Mouse (Mus musculus) forebrain, embryonic 15.5 days (tissue): ENCODE data around the gene Ppp2r5c. TPM values are rescaled to one million over a fixed set of nuclear protein-coding genes. Genes with fewer than 3 reads are reported as not detected.

Source experiments
- ATAC-seq: fragments of 200-750 bp; cut with Nextera tagmentation; replicated peaks from 2 replicates; pipeline ENCODE4 v1.8.0; 2017; ENCODE audit warnings: mild to moderate bottlenecking, moderate TSS enrichment, moderate library complexity
- H3K27ac ChIP-seq: fragments of 300-500 bp; sonication (generic); replicated peaks from 2 replicates; pipeline ENCODE4 v1.5.1; 2015; ENCODE audit warnings: mild to moderate bottlenecking, inconsistent platforms
- H3K27me3 ChIP-seq: fragments of 300-500 bp; sonication (generic); 2 replicates; pipeline ENCODE4 v1.6.1; 2015; ENCODE audit warnings: inconsistent platforms
- H3K36me3 ChIP-seq: fragments of 300-500 bp; sonication (generic); 2 replicates; pipeline ENCODE4 v1.6.1; 2015; ENCODE audit warnings: mild to moderate bottlenecking, inconsistent platforms
- H3K4me1 ChIP-seq: fragments of 300-500 bp; sonication (generic); 2 replicates; pipeline ENCODE4 v1.6.1; 2015; ENCODE audit warnings: inconsistent platforms
- H3K4me2 ChIP-seq: fragments of 300-500 bp; sonication (generic); replicated peaks from 2 replicates; pipeline ENCODE4 v1.6.1; 2015; ENCODE audit warnings: mild to moderate bottlenecking, inconsistent platforms
- H3K4me3 ChIP-seq: fragments of 300-500 bp; sonication (generic); 2 replicates; pipeline ENCODE4 v1.5.1; 2015; ENCODE audit warnings: mild to moderate bottlenecking, inconsistent platforms
- H3K9ac ChIP-seq: fragments of 300-500 bp; sonication (generic); replicated peaks from 2 replicates; pipeline ENCODE4 v1.6.1; 2015; ENCODE audit warnings: mild to moderate bottlenecking, inconsistent platforms
- H3K9me3 ChIP-seq: fragments of 300-500 bp; sonication (generic); 2 replicates; pipeline ENCODE4 v1.6.1; 2016; ENCODE audit warnings: inconsistent platforms
- WGBS: fragments of 180-500 bp; shearing (Covaris S2); methylation state at CpG from one replicate; pipeline ENCODE4 v1.1.7; 2015; ENCODE audit warnings: mixed read lengths; 5-methylcytosine and 5-hydroxymethylcytosine counted together
- polyA plus RNA-seq: library from polyadenylated mRNA; unstranded; fragments of >200 nt; fragmentation: Nextera tagmentation; extraction: Ambion mirVana; gene quantifications from 2 replicates; pipeline ENCODE4 v1.2.1, GENCODE M21; 2015

Ppp2r5c gene
- polyA plus RNA-seq, 1 experiment from 2014 or later, result 137 TPM

DNA sequence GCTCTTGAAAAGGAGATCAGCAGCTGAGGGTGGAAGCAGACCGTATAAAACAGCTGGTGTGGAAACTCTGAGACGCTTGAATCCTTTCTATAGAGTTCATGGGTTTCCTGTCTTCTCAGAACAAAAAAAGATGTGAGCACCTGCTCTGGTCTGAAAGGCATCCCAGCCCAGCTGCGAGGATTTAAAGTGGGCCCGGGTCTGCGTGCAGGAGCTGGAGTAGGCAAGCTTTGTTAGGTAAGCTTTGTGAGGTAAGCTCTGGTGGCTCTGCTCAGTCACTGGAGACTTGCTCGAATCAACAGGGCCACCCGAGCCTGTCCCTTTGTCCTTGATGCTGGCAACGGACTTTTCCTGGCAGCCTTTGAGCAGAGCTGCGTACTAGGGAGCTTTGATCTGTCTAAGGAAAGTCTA, 31.7 kb downstream of the Ppp2r5c start:
- ATAC-seq, result no peak
- no peak overlapping the region for H3K4me3 ChIP-seq
- H3K27ac ChIP-seq, result no peak overlapping the region
- no peaks in the 10 kb centered on the region for H3K27me3 ChIP-seq
- H3K4me1 ChIP-seq, result no peaks in the 10 kb centered on the region
- no peaks in the 10 kb centered on the region for H3K36me3 ChIP-seq
- H3K4me2 ChIP-seq, result no peak overlapping the region
- H3K9me3 ChIP-seq, result no peaks in the 10 kb centered on the region
- WGBS, result 75% methylated on average over 9 of the region's 9 CpGs
- H3K9ac ChIP-seq, result no peak overlapping the region

DNA sequence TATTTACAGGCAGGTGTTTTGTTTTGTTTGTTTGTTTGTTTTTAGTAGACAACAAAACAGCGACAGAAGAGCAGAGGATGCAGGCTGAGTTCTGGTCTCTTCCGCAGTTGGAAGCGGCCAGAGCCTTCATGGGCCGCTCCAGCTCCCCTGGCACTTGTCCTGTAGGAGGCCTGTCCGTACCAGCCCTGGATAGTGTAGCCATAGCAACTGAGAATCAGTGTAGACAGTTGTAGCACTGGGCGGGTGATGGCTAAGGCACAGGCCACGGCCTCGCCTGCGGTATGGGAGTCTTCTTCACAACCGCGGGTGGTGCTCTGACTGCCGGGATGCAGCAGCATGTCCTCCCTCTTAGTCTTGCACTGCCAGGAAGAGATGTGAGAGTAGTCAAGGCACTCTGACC, 32.3 kb downstream of the Ppp2r5c start:
- Histone ChIP-seq H3K9ac (no peak overlapping the region), H3K36me3 (no peaks in the 10 kb centered on the region), H3K4me3 (no peak overlapping the region), H3K4me1 (peaks cover 4% of the 10 kb centered on the region; the same call in 1 of the 2 replicates), H3K9me3 (no peaks in the 10 kb centered on the region), H3K27ac (no peak overlapping the region), H3K27me3 (no peaks in the 10 kb centered on the region), H3K4me2 (no peak overlapping the region)
- WGBS, result 88% methylated on average over 12 of the region's 12 CpGs
- ATAC-seq, result no peak

DNA sequence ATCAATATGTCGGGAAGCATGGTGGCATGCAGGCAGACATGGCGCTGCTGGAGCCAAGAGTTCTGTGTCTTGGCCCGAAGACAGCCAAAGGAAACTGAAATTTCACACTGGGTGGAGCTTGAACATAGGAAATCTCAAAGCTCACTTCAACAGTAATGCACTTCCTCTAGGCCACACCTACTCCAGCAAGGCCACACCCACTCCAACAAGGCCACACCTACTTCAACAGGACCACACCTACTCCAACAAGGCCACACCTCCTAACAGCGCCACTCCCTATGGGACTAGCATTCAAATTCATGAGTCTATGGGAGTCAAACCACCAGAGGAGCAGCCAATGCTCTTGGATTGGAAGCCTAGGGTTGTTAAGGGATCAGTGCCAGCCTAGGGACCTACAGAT, 33.8 kb downstream of the Ppp2r5c start:
- no peaks in the 10 kb centered on the region for H3K36me3 ChIP-seq
- no peak overlapping the region for H3K4me3 ChIP-seq
- H3K9ac ChIP-seq, result no peak overlapping the region
- no peak overlapping the region for H3K4me2 ChIP-seq
- H3K4me1 ChIP-seq, result peaks cover 12% of the 10 kb centered on the region
- no peaks in the 10 kb centered on the region for H3K27me3 ChIP-seq
- 85% methylated on average over 4 of the region's 4 CpGs for WGBS
- no peak for ATAC-seq
- no peak overlapping the region for H3K27ac ChIP-seq
- no peaks in the 10 kb centered on the region for H3K9me3 ChIP-seq

DNA sequence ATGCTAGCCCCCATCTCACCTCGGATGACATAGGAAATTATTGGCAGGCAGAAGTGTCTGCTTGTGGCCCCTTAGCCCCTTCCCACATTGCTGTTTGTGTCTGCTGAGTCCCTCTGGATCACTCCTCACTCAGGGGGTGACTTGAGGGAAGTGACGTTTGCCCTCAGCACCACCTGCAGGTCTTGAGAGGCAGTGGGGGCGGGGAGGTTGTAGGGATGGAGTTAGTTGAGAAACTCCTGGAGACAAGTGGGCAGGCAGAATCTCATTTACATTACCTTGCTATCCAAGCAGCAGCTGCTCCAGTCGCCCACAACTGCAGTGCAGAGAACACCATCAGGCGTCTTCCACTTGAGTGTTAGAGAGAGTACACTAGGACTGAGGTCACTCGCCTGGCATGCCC, 36.8 kb downstream of the Ppp2r5c start:
- Histone ChIP-seq H3K27me3 (no peaks in the 10 kb centered on the region), H3K27ac (no peak overlapping the region), H3K9ac (no peak overlapping the region), H3K4me1 (peaks cover 38% of the 10 kb centered on the region), H3K4me3 (no peak overlapping the region), H3K4me2 (no peak overlapping the region), H3K9me3 (no peaks in the 10 kb centered on the region), H3K36me3 (no peaks in the 10 kb centered on the region)
- 34% methylated on average over 6 of the region's 6 CpGs for WGBS
- no peak for ATAC-seq

DNA sequence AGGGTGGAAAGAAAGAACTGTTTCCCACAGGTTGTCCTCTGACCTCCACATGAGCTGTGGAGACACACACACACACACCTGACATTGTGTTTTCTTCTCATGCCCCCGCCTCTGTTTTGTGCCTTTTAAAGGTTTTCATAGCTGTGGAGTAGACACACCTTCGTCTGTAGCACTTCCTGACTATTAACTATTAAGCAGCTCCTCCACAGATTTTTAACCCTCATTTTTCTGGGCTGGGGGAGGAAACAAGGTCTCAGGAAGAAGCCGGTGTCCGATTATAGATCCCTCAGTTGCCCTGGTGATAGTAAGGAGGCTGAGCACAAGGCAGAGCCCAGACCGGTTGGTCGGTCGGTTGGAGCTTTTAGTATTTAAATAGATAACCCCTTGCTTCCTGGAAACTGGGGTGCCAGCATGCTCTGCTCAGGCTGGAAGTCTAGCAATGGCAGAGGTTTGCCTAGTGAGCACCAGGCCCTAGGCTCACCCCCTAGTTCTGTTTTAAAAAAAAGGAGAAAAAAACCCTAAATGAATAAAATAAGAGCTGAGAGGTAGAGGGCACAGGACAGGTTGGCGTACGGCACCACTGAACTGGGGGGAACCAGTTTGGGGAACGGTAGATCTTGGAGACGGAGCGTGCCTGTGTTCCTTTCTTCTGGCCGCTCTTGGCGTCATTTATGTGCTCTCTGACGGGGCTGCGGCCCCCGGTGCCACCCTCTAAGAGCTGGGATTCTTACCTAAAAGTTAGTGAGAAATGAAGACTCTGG, 38.1 kb downstream of the Ppp2r5c start:
- peak overlapping the region; percentile 75 for H3K4me2 ChIP-seq
- H3K27me3 ChIP-seq, result no peaks in the 10 kb centered on the region
- 3% methylated on average over 17 of the region's 17 CpGs for WGBS
- H3K4me3 ChIP-seq, result peak overlapping the region; percentile 61
- H3K9ac ChIP-seq, result peak overlapping the region; percentile 69
- peak; percentile 47 for ATAC-seq
- no peaks in the 10 kb centered on the region for H3K9me3 ChIP-seq
- peaks cover 41% of the 10 kb centered on the region for H3K4me1 ChIP-seq
- peaks cover 2% of the 10 kb centered on the region; the same call in 1 of the 2 replicates for H3K36me3 ChIP-seq
- peak overlapping the region; percentile 94 for H3K27ac ChIP-seq

DNA sequence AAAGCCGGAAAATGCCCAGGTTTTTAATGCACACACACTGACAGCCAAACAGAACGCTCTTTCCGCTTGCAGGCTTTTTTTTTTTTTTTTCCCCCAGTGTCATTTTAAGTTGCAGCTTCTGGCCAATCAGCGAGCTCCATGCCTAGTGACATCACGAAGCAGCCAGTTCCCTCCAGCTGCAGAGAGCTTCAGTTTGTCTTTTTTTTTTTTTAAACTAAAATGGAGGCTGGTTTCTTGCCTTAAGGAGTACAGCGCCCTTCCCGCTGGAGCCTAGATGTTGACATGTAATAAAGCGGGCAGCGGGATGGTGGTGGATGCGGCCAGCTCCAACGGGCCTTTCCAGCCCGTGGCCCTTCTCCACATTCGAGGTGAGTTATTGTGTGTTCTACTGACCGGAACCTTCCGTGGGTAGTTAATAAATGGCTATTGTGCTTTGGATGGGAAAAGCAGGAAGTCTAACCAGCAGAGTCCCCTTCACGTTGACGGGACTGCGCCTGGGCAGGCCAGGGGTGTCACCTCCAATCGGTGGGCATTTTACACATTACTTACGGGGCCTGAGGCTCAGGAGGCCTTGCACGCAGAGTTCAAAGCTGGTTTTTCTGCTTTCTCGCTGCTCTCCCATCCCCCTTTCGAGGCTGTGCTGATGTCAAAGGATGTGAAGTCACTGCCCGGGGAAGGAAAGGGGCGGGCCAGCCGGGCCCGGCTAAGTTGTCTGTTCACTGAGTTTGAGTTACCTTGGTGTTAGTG, 38.8 kb downstream of the Ppp2r5c start:
- WGBS, result 0% methylated on average over 27 of the region's 27 CpGs
- Histone ChIP-seq H3K4me2 (peak overlapping the region; percentile 75), H3K9ac (peak overlapping the region; percentile 69), H3K36me3 (peaks cover 6% of the 10 kb centered on the region; the same call in 1 of the 2 replicates), H3K27ac (peak overlapping the region; percentile 94), H3K9me3 (no peaks in the 10 kb centered on the region), H3K27me3 (no peaks in the 10 kb centered on the region), H3K4me3 (peak overlapping the region; percentile 61), H3K4me1 (peaks cover 41% of the 10 kb centered on the region)
- ATAC-seq, result peak; percentile 84

DNA sequence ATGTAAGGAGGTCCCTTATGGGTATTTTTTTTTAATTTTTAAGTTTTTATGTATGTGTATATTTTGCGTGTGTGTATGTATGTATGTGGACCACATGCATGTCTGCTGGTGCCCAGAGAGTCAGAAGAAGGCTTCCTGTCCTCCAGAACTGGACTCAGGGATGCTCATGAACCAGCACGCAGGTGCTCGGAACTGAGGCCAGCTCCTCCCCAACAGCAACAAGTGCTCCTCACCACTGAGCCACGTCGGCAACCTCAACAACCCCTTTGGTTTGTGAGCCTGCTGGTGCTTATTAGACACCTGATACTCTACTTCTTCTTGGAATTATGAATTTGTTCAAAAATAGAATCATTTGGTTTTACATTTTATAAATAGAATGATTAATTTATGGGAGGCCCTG, 39.9 kb downstream of the Ppp2r5c start:
- Histone ChIP-seq H3K4me3 (peak overlapping the region; percentile 61), H3K27me3 (no peaks in the 10 kb centered on the region), H3K4me1 (peaks cover 41% of the 10 kb centered on the region), H3K27ac (peak overlapping the region; percentile 94; the same call in 1 of the 2 replicates), H3K9ac (no peak overlapping the region), H3K4me2 (peak overlapping the region; percentile 75), H3K9me3 (no peaks in the 10 kb centered on the region), H3K36me3 (peaks cover 6% of the 10 kb centered on the region; the same call in 1 of the 2 replicates)
- WGBS, result 86% methylated on average over 5 of the region's 5 CpGs
- ATAC-seq, result no peak

DNA sequence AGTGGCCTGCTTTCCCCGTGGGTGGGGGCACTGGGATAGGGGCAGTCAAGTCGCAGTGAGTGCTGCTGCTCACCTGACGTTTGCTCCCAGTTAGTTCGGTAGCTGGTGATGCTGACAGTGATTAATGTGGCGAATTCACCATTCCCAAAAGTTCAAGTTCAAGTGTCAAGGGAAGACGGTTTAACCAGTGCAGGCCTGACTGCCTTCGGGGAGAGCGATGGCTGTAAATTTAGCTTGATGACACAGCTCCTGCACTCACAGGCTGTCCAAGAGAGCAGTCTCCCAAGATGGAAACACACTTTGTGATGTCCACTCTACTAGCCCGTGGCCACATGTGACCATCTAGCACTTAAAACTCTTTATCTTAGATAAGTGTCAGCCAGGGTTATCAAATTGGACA, 41.1 kb downstream of the Ppp2r5c start:
- Histone ChIP-seq H3K9ac (no peak overlapping the region), H3K36me3 (peaks cover 6% of the 10 kb centered on the region; the same call in 1 of the 2 replicates), H3K27ac (no peak overlapping the region), H3K4me3 (no peak overlapping the region), H3K27me3 (no peaks in the 10 kb centered on the region), H3K9me3 (no peaks in the 10 kb centered on the region), H3K4me2 (no peak overlapping the region), H3K4me1 (peaks cover 41% of the 10 kb centered on the region)
- no peak for ATAC-seq
- 83% methylated on average over 9 of the region's 9 CpGs for WGBS

DNA sequence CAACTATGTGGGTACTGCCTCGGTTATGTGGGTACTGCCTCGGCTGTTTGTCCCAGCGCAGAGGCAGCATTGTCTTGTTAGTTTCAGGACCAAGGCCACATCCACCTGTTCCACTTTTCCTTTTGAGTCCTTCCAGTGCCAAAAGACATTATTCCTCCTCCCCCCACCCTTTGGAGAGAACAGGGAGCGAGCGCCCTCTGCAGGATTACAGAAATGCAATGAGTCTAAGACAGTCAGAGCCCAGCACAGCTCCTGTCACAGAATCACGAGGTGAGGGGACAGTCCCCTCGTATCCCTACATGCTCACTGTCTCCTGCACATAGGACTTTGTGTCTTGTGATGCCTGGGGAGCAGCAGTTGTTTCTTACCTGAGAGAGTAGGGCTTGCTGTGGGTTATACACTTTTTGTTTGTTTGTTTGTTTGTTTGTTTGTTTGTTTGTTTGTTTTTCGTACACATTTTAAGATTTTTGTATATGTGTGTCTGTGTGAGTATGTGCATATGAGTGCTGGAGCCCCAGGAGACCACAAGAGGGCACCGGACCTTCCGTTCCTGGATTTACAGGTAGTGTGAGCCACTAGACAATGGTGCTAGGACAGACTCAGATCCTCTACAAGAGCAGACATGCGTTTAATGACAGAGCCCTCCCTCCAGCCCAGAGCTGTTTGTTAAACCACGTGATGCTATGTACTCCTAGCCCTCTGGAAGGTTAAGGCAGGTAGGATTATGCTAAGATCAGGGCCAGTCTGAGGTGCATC, 43.2 kb downstream of the Ppp2r5c start:
- no peak for ATAC-seq
- H3K27ac ChIP-seq, result no peak overlapping the region
- no peak overlapping the region for H3K4me3 ChIP-seq
- H3K9me3 ChIP-seq, result no peaks in the 10 kb centered on the region
- no peak overlapping the region for H3K9ac ChIP-seq
- H3K4me1 ChIP-seq, result peaks cover 29% of the 10 kb centered on the region
- no peak overlapping the region for H3K4me2 ChIP-seq
- peaks cover 6% of the 10 kb centered on the region; the same call in 1 of the 2 replicates for H3K36me3 ChIP-seq
- H3K27me3 ChIP-seq, result no peaks in the 10 kb centered on the region
- 95% methylated on average over 12 of the region's 12 CpGs for WGBS

DNA sequence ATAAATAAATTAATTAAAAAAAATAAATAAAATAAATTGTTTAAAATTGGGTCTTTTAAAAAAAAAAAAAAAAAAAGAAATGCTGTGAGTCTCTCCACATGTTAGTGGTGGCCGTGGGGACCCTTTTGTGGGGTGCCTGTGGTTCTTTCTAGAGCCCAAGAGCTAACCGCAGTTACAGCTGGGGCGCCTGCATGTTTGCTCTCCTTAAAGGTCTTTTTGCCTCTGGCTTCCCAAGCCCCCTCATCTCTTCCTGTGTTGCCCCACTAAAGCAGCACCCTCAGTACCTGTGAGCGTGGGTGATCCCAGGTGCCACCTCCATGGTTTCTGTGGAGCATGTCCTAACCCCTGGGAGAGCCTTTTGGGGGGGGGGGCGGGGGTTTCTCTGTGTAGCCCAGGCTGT, 45.5 kb downstream of the Ppp2r5c start:
- no peak overlapping the region for H3K4me2 ChIP-seq
- H3K9me3 ChIP-seq, result no peaks in the 10 kb centered on the region
- no peak overlapping the region for H3K9ac ChIP-seq
- H3K4me1 ChIP-seq, result peaks cover 15% of the 10 kb centered on the region
- 95% methylated on average over 5 of the region's 5 CpGs for WGBS
- no peak overlapping the region for H3K4me3 ChIP-seq
- ATAC-seq, result no peak
- no peaks in the 10 kb centered on the region for H3K27me3 ChIP-seq
- peaks cover 6% of the 10 kb centered on the region; the same call in 1 of the 2 replicates for H3K36me3 ChIP-seq
- no peak overlapping the region for H3K27ac ChIP-seq

DNA sequence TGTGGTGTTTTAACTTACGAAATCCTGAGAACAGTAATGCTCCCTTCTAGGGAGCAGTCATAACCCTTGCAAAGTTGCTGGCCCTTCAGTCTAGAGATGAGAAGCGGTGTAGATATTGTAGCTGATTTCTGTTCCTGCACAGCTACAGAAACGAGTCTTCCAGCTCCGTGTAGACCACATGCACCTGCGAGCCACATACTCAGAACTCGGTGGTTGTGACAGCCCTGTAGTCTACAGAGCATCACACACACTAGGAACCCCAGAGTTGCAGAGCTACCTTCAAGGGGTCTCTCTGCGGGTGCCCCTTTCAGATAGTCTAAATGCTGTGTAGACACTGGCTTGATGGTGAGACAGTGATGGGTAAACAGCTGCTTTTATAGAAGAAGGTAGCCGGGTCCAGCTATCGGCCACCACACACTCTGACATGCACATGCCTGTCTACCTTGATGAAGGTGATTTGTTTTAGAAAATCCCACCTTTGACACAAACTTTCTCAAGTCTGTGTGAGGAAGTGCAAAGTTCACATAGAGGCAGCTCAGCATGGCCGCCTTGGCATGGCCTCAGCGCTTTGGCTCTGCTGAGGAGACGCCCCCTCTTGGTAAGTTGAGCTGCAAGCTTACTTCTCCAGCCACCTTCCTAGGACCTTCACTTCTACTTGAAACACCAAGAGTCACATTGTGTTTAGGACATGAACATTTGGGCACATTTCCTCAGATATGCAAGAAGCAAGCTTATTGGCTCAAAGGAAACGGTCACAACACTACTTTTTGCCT, 46.9 kb downstream of the Ppp2r5c start:
- Histone ChIP-seq H3K9me3 (no peaks in the 10 kb centered on the region), H3K9ac (no peak overlapping the region), H3K4me1 (0 out of 2 replicates have a peak, but pooled peaks cover 3% of the 10 kb centered on the region), H3K27ac (no peak overlapping the region), H3K4me3 (no peak overlapping the region), H3K4me2 (no peak overlapping the region), H3K27me3 (no peaks in the 10 kb centered on the region), H3K36me3 (peaks cover 6% of the 10 kb centered on the region; the same call in 1 of the 2 replicates)
- 95% methylated on average over 13 of the region's 13 CpGs for WGBS
- no peak for ATAC-seq
